Mouse (Mus musculus): ENCODE results near the gene Hbq1b.
"Not testable (repeated sequence)": the region's sequence is repeated elsewhere in the genome, so short reads cannot be mapped to it uniquely, and the experiment has no call there.

Gene Hbq1b

GRCm38 (mm10) chr11:32299865-32300264 is 13.1 kb downstream of the Hbq1b start, which contains the start of gene Hbq1a:
Hbq1a (plus strand) TSS chr11:32300069.
- DNase-seq (ENCODE audit: extremely low read depth, low read depth), result not testable (repeated sequence)

DNA sequence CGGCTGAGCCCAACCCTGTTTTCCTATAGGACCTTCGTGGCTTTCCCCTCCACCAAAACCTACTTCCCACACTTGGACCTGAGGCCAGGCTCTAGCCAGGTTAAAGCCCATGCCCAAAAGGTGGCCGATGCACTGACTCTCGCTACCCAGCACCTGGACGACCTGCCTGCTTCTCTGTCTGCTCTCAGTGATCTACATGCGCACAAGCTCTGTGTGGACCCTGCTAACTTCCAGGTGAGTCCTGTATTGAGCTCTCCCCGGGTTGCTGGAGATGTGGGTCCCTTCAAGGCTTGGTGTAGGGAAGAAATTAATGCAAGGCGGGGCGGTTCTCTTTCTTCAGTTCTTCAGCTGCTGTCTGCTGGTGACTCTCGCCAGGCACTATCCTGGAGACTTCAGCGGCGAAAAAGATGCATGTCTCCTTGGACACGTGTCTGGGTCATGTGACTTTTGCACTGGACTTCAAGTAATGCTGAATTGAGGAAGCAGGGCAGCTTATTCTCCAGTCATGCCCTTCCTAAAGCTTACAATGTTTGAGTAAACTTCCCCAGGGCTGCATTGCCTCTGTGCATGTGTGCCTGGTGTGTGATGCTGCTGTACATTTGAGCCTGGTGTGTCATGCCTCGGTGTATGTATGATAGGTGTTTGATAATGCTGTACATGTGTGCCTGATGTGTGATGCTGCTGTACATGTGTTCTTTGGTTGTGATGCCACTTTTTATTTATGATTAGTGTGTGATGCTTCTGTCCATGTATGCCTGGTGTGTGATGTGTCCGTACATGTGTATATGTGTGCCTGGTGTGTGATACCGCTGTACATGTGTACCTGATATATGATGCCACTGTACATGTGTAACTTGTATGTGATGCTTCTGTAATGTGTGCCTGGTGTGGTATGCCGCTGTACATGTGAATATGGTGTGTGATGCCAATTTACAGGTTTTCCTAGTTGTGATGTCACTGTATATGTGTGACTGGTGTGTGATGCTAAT is 13.8 kb downstream of the Hbq1b start:
- DNase-seq (ENCODE audit: extremely low read depth, low read depth), result no peak

DNA sequence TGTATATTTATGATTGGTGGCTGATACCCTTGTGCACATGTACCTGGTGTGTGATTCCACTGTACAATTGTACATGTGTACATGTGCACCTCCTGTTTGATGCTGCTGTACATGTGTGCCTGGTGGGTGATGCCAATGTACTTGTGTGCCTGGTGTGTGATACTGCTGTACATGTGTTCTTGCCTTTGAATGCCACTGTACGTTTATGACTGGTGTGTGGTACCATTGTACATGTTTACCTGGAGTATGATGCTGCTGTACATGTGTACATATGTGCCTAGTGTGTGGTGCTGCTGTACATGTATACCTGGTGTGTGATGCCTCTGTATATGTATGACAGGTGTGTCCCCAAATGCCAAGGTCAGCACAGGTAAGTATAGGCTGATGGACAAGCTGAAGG is 14.7 kb downstream of the Hbq1b start:
- DNase-seq (ENCODE audit: extremely low read depth, low read depth), result no peak

DNA sequence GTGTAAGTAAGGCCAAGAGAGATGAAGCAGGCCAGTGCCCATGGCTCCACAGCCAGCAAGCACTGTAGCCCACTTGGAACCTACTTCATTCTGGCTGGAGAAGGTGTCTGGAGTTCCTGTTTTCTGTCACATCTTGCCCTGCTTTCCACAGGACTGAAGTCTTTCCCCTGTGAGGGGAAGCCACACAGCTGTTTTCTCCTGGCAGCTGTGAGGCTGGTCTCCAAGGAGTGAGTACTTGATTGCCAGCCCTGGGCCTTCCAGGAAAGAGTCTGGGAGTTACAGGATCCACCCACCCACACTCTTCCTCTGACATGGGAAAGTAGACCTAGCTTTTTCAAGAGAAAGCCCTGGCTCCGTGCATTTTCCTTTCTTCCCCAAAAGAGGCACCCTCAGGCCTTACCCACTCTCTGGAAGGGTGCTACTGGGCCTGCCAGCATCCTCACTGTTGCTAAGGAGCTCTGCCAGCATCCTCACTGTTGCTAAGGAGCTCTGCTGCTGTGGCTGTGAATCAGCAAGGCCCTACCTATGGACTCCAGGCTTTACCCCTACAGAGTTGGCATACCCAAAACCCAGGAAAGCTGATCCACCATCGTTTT is 16.2 kb downstream of the Hbq1b start:
- DNase-seq (ENCODE audit: extremely low read depth, low read depth), result no peak

DNA sequence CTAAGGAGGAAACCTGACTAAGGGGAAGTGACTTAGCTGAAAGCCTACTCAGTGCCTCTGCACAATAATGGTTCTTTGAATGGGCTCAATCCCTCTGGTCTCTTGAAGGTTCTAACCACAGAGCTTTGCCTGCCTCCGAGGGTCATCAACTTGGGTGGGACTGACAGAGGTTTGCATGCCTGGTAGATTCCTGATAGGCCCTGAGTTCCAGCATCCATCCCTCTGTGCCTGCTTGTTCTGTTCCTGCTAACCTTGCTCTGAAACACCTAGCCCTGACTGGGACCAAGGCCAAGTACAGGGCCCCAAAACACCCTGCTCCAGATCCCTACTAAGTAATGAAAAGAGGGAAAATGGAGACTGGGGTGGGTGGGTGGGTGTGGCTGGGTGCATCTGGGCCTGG is 16.7 kb downstream of the Hbq1b start:
- no peak for DNase-seq (ENCODE audit: extremely low read depth, low read depth)

DNA sequence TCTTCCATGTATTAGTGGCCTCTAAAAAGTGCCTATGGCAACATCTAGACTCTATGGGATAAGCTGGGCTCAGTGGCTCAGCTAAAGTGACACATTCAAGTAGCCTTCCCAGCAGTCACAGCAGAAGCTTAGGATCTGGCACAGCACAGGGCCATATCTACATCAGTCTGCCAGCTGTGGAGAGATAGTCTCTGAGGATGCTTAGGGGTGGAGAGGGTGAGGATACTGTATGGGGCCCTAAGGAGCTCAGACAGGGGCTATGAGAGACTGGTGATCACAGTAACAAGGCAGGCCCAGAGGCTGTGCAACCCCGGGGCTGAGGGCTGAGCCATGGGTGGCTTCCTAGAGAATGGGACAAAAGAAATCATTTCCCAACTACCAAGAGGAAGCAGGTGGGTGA is 20.2 kb downstream of the Hbq1b start:
- no peak for DNase-seq (ENCODE audit: extremely low read depth, low read depth)

- DNase-seq (ENCODE audit: extremely low read depth, low read depth), result no peak
These were observed 22.7 kb downstream of the Hbq1b start for GRCm38 (mm10) chr11:32309446-32309845.

DNA sequence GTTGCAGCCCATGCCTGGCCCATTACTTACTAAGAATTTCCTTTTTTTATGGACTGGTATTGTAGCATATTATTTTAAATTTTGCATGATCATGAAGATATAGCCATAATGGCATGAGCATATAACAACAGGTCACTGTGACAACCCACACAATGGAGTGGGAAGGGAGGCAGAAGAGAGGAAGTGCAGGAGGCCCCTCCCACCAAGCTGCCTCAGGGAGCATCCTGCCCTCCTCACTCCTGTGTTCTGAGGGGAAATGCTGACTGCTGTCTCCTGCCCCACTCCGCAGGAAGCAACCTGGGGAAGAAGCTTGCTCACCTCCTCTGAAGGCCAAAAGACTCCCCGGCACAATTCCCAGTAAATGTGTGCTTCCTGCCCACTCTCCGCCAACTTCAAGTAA is 23.2 kb downstream of the Hbq1b start:
- no peak for DNase-seq (ENCODE audit: extremely low read depth, low read depth)

DNA sequence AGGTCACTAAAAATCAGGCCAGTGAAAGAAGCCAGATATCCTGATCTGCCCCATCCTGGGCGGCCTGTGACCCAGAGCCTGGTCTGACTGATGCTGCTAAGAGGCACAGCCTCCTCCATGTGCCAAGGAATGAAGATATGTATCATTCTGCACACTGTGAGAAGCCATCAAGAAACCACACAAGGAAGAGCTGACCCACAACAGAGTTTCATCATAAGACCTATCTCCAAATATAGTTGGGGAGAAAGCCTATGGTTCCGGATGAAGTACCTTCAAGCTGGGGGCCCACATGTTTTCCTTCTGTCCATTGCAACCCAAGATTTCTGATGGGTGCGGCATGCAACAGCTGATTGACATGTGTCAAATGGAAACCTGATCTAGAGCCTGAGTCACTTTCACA is 29.2 kb downstream of the Hbq1b start:
- no peak for DNase-seq (ENCODE audit: extremely low read depth, low read depth)

- no peak for DNase-seq (ENCODE audit: extremely low read depth, low read depth)
These were observed 33.9 kb downstream of the Hbq1b start for GRCm38 (mm10) chr11:32320507-32321195.

DNA sequence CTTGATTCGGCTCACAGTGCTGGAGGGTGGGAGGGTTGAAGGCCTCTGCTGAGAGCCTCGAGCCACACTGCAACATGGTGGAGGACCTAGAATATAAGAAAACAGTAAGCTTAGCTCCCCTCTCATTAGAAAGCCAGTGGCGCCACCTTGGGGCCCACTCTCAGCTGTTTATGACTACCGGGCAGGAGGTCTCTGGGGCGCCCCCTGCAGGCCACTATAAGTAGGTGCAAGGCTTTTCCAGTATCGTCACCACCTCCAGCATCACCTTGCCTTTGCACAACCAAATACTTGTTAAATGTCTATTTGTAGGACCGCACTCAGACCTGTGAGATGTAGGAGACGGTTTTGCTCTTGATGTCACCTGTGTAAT is 34.4 kb downstream of the Hbq1b start:
- DNase-seq (ENCODE audit: extremely low read depth, low read depth), result peak; percentile 66

GRCm38 (mm10) chr11:32324609-32325008 is 37.8 kb downstream of the Hbq1b start:
- no peak for DNase-seq (ENCODE audit: extremely low read depth, low read depth)

DNA sequence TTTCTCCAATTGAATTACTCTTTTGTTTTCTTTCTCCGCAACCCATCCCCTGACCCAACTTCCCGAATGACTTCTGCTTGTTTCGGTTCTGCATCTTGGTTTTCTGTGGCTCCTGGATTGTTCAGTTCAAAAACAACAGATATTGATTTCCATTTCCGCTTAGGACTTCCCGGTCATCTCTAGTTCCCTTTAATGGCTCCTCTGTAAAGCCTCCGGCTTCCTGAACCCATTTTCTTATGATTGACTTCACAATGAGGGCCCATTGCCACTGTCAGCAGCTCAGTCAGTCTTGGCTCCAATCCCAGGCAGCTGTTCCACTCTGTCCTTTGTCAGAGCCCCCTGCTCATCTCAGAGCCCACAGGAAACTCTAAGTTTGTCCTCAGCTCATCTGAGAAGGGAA is 44.3 kb downstream of the Hbq1b start:
- DNase-seq (ENCODE audit: extremely low read depth, low read depth), result no peak

GRCm38 (mm10) chr11:32331861-32332260 is 45.1 kb downstream of the Hbq1b start:
- no peak for DNase-seq (ENCODE audit: extremely low read depth, low read depth)

DNA sequence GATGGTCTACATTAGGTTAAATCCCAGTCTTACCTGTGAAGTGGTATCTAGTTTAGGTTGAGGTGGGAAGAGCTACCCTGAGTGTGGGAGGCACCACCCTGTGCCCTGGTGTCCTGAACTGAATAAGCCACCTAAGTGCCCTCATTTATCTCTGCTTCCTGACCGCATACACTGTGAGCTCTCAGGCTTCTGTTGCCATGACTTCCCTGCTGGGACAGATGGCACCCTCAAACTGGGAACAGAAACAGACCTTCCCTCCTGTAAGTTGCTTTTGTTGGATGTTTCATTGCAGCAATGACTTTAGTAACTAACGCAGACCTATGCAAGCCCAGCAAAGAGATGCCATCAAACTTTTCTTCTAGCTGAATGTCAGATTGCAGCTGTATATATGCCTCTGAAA is 46.5 kb downstream of the Hbq1b start:
- DNase-seq (ENCODE audit: extremely low read depth, low read depth), result no peak

DNA sequence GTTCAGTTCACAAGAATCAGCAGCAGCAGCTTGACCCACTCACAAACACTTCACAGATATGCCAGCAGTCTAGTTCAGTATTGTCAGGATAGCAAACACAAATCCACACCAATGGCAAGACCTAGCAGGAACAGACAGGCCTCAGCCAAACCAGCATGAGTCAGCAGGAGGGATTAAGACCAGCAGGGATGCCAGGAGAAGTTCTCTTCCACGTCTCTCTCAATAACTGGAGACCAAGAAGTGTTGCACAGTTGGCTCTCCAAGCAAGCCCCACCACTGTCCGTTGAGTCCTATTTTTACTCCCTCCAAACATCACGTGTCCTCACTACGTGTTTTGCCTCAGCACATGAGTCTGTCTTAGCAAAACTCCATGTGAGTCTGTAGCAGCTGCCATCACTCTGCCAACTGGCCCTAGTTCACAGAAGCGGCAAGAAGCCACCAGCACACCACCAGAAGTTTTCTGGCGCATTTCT is 49.7 kb downstream of the Hbq1b start:
- DNase-seq (ENCODE audit: extremely low read depth, low read depth), result no peak
